Mouse (Mus musculus): Measurements from ENCODE around the gene Fam214a. TPM values are rescaled to one million over a fixed set of nuclear protein-coding genes. Genes with fewer than 3 reads are reported as not detected.

Gene Fam214a
- polyA plus RNA-seq, 1 experiment from 2014 or later, result 7.3 TPM

DNA sequence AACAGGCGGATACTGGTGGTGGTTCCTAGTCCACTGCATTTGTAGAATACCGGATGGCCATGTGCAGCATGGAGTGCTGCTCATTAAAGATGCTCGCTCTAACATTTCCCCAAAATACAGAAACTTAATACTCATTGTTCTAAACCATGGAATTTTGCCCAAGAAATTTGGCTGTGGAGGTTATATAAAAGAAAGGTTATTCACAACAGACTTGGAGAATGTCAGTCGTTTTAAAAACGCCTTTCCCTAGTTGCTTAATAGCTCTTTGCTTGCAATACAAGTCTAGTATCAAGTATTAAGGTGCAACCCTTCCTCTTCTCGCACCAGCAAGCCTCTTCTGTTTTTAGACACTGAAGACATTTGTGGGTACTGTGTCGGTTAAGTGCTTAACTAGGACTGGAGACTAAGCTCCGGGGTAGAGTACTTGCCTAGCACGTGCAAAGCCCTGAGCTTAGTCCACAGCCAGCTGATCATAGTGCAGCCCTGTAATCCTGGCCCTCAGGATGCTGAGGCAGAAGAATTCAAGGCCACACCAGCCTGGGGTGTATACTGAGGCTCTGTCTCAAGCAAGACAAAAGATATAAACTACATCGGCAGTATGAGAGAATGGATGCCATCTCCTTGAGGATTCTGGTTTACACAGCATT, 42.0 kb downstream of the Fam214a start:
- DNase-seq (ENCODE audit: low spot score), result no peak
- no peaks in the 10 kb centered on the region for H3K4me1 ChIP-seq
- H3K4me3 ChIP-seq, result no peak overlapping the region
- H3K36me3 ChIP-seq, result no peaks in the 10 kb centered on the region
- H3K27me3 ChIP-seq (ENCODE audit: insufficient read depth, poor library complexity, severe bottlenecking), result no peaks in the 10 kb centered on the region
- H3K9me3 ChIP-seq, result no peaks in the 10 kb centered on the region
- H3K27ac ChIP-seq, result no peak overlapping the region
- WGBS, result 79% methylated on average over 10 of the region's 10 CpGs

DNA sequence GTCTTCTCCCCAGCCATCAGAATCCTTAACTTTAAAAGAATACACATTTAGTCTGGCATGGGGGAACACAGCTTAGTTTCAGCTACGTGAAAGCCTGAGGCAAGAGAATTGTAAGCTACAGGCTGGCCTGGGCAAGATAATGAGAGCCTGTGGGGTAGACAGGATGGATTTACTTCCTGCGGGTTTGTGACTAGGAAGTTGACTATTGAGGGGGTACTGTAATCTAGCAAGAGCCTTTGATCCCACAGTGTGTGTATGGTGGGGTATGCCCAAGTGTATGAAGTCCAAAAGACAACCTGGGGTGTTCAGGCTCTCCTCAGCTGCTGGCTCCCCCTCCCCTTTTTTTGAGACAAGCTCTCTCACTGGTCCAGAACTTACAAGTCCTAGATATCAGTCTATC, 43.7 kb downstream of the Fam214a start:
- no peaks in the 10 kb centered on the region for H3K27me3 ChIP-seq (ENCODE audit: insufficient read depth, poor library complexity, severe bottlenecking)
- no peaks in the 10 kb centered on the region for H3K9me3 ChIP-seq
- no peak overlapping the region for H3K4me3 ChIP-seq
- no peaks in the 10 kb centered on the region for H3K36me3 ChIP-seq
- no peak for DNase-seq (ENCODE audit: low spot score)
- H3K4me1 ChIP-seq, result peaks cover 2% of the 10 kb centered on the region; the same call in 1 of the 2 replicates
- no peak overlapping the region for H3K27ac ChIP-seq
- WGBS, result 50% methylated on average over 2 of the region's 2 CpGs

GRCm38 (mm10) chr9:74997976-74998375, 45.3 kb downstream of the Fam214a start:
- H3K4me3 ChIP-seq, result no peak overlapping the region
- H3K9me3 ChIP-seq, result no peaks in the 10 kb centered on the region
- DNase-seq (ENCODE audit: low spot score), result no peak
- no peak overlapping the region for H3K27ac ChIP-seq
- H3K36me3 ChIP-seq, result no peaks in the 10 kb centered on the region
- H3K4me1 ChIP-seq, result peaks cover 2% of the 10 kb centered on the region; the same call in 1 of the 2 replicates
- no peaks in the 10 kb centered on the region for H3K27me3 ChIP-seq (ENCODE audit: insufficient read depth, poor library complexity, severe bottlenecking)

GRCm38 (mm10) chr9:75001006-75001405, 48.3 kb downstream of the Fam214a start:
- Histone ChIP-seq H3K4me1 (peaks cover 6% of the 10 kb centered on the region), H3K36me3 (0 out of 2 replicates have a peak, but pooled peaks cover 4% of the 10 kb centered on the region), H3K4me3 (no peak overlapping the region), H3K27me3 (ENCODE audit: insufficient read depth, poor library complexity, severe bottlenecking) (no peaks in the 10 kb centered on the region), H3K9me3 (no peaks in the 10 kb centered on the region), H3K27ac (no peak overlapping the region)
- DNase-seq (ENCODE audit: low spot score), result no peak
- 75% methylated on average over 6 of the region's 6 CpGs for WGBS

GRCm38 (mm10) chr9:75001611-75002204, 49.0 kb downstream of the Fam214a start:
- Histone ChIP-seq H3K4me3 (no peak overlapping the region), H3K36me3 (peaks cover 9% of the 10 kb centered on the region; the same call in 1 of the 2 replicates), H3K4me1 (peaks cover 6% of the 10 kb centered on the region), H3K9me3 (no peaks in the 10 kb centered on the region), H3K27me3 (ENCODE audit: insufficient read depth, poor library complexity, severe bottlenecking) (no peaks in the 10 kb centered on the region), H3K27ac (no peak overlapping the region)
- DNase-seq (ENCODE audit: low spot score), result no peak
- 66% methylated on average over 5 of the region's 5 CpGs for WGBS

DNA sequence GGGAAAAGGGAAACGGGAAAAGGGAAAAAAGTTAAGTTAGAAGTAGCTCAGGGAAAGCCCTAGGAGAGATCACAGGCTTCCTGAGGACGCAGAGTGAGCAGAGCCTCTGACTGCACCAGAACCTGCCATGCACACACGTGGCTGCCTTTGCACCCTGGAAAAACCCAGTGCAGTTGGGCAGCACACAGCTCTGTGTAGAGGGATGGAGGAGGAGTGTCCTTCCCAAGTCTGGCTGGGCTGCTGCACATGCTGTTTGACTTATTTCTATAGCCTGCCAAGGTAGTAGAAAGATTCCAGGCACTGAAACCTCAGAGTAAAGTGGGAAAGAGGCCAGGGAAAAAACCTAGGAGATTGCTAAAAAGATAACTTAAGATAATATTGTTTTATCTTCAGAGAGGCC, 49.6 kb downstream of the Fam214a start:
- H3K36me3 ChIP-seq, result peaks cover 10% of the 10 kb centered on the region; the same call in 1 of the 2 replicates
- no peak overlapping the region for H3K4me3 ChIP-seq
- H3K27me3 ChIP-seq (ENCODE audit: insufficient read depth, poor library complexity, severe bottlenecking), result no peaks in the 10 kb centered on the region
- 69% methylated on average over 3 of the region's 3 CpGs for WGBS
- no peaks in the 10 kb centered on the region for H3K9me3 ChIP-seq
- H3K27ac ChIP-seq, result no peak overlapping the region
- peaks cover 6% of the 10 kb centered on the region for H3K4me1 ChIP-seq
- DNase-seq (ENCODE audit: low spot score), result no peak

DNA sequence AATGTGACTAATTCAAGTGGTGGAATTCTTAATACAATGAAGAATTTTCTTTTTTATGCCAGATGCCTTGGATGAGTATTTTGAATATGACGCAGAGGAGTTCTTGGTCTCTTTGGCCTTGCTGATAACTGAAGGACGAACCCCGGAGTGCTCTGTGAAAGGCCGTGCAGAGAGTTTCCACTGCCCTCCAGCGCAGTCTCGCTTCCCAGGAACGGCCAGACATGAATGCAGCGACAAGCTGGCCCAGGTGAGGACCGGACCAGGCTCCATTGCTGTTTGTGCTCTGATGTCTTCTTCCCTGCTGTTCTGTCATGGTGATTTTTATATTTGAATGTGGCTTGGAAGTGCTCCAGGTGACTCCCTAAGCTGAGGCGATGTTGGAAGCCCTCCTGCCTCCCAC, 51.5 kb downstream of the Fam214a start:
- Histone ChIP-seq H3K27me3 (ENCODE audit: insufficient read depth, poor library complexity, severe bottlenecking) (no peaks in the 10 kb centered on the region), H3K9me3 (no peaks in the 10 kb centered on the region), H3K36me3 (peaks cover 16% of the 10 kb centered on the region; the same call in 1 of the 2 replicates), H3K4me1 (peaks cover 11% of the 10 kb centered on the region), H3K4me3 (no peak overlapping the region), H3K27ac (no peak overlapping the region)
- WGBS, result 85% methylated on average over 10 of the region's 10 CpGs
- DNase-seq (ENCODE audit: low spot score), result no peak

GRCm38 (mm10) chr9:75016591-75016990, 63.9 kb downstream of the Fam214a start:
- Histone ChIP-seq H3K27ac (no peak overlapping the region), H3K4me3 (no peak overlapping the region), H3K36me3 (peaks cover 29% of the 10 kb centered on the region; the same call in 1 of the 2 replicates), H3K4me1 (no peaks in the 10 kb centered on the region), H3K9me3 (no peaks in the 10 kb centered on the region), H3K27me3 (ENCODE audit: insufficient read depth, poor library complexity, severe bottlenecking) (no peaks in the 10 kb centered on the region)
- WGBS, result 90% methylated on average over 2 of the region's 2 CpGs
- no peak for DNase-seq (ENCODE audit: low spot score)

DNA sequence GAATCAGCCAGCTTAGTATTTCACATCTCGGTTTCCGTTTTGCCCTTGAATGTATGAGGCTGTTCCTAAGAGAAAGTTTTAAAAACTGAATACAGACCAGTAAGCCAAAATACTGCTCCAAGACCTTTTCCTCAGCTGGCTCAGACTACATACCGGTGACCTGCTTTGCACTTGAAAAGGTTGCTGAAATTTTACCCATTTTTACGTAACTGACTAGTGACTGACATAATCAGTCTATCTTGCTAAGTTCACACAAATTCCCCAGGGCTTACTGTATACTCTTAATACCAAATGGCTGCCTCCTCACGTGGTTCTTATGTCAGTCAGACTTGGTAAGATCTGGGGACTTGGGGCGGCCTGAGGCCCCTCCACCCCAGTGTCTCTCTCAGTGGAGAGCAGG, 66.5 kb downstream of the Fam214a start:
- Histone ChIP-seq H3K27me3 (ENCODE audit: insufficient read depth, poor library complexity, severe bottlenecking) (no peaks in the 10 kb centered on the region), H3K36me3 (peaks cover 22% of the 10 kb centered on the region; the same call in 1 of the 2 replicates), H3K27ac (no peak overlapping the region), H3K4me1 (peaks cover 5% of the 10 kb centered on the region), H3K9me3 (no peaks in the 10 kb centered on the region), H3K4me3 (no peak overlapping the region)
- DNase-seq (ENCODE audit: low spot score), result no peak
- WGBS, result 86% methylated on average over 6 of the region's 6 CpGs

DNA sequence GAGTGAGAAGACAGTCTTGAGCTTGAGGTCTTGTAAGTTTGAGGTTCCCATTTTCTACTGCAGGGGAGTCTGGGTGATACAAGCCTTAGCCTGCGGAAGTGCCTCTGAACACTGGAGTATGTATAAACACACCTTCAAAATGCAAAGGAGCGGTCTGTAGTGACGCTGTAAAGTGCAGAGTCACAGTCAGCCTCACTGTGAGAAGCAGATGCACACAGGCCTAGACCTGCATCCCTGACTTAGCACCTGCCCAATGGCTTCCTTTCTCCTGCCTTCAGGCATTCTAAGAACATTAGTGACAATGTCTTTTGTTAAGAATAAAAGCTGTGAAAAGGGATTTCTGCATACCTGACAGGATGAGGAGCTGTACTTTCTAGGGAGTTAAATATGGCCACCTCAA, 66.9 kb downstream of the Fam214a start:
- Histone ChIP-seq H3K9me3 (no peaks in the 10 kb centered on the region), H3K4me1 (peaks cover 7% of the 10 kb centered on the region), H3K36me3 (peaks cover 18% of the 10 kb centered on the region; the same call in 1 of the 2 replicates), H3K27me3 (ENCODE audit: insufficient read depth, poor library complexity, severe bottlenecking) (no peaks in the 10 kb centered on the region), H3K27ac (no peak overlapping the region), H3K4me3 (no peak overlapping the region)
- WGBS, result 88% methylated on average over 3 of the region's 3 CpGs
- no peak for DNase-seq (ENCODE audit: low spot score)

DNA sequence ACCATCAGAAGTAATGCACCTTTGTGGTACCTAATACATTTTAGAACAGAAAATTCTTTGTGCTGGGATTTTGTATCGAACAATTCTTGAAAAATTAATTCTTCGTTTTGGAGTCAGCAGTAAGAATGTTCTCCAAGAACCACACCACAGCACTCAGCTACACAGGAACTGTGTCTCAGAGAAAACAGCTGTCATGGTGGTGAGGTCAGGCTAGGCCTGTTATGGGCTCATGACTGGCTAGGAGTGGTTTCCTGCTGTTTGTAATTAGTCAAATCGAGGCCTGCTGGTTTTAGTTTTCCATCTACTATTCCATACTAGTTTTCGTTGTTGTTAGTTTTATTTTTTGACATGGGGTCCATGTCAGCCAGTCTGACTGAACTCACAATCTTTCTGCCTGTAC, 67.9 kb downstream of the Fam214a start:
- H3K4me1 ChIP-seq, result peaks cover 7% of the 10 kb centered on the region
- DNase-seq (ENCODE audit: low spot score), result no peak
- H3K27me3 ChIP-seq (ENCODE audit: insufficient read depth, poor library complexity, severe bottlenecking), result no peaks in the 10 kb centered on the region
- no peak overlapping the region for H3K27ac ChIP-seq
- WGBS, result 79% methylated on average over 4 of the region's 4 CpGs
- H3K36me3 ChIP-seq, result peaks cover 18% of the 10 kb centered on the region; the same call in 1 of the 2 replicates
- no peaks in the 10 kb centered on the region for H3K9me3 ChIP-seq
- no peak overlapping the region for H3K4me3 ChIP-seq

- peaks cover 18% of the 10 kb centered on the region; the same call in 1 of the 2 replicates for H3K36me3 ChIP-seq
- DNase-seq (ENCODE audit: low spot score), result no peak
- peaks cover 7% of the 10 kb centered on the region for H3K4me1 ChIP-seq
- H3K4me3 ChIP-seq, result no peak overlapping the region
- no peak overlapping the region for H3K27ac ChIP-seq
- H3K27me3 ChIP-seq (ENCODE audit: insufficient read depth, poor library complexity, severe bottlenecking), result no peaks in the 10 kb centered on the region
- H3K9me3 ChIP-seq, result no peaks in the 10 kb centered on the region
- WGBS, result 89% methylated on average over 7 of the region's 7 CpGs
Measured at GRCm38 (mm10) chr9:75022546-75022945, 69.9 kb downstream of the Fam214a start.

DNA sequence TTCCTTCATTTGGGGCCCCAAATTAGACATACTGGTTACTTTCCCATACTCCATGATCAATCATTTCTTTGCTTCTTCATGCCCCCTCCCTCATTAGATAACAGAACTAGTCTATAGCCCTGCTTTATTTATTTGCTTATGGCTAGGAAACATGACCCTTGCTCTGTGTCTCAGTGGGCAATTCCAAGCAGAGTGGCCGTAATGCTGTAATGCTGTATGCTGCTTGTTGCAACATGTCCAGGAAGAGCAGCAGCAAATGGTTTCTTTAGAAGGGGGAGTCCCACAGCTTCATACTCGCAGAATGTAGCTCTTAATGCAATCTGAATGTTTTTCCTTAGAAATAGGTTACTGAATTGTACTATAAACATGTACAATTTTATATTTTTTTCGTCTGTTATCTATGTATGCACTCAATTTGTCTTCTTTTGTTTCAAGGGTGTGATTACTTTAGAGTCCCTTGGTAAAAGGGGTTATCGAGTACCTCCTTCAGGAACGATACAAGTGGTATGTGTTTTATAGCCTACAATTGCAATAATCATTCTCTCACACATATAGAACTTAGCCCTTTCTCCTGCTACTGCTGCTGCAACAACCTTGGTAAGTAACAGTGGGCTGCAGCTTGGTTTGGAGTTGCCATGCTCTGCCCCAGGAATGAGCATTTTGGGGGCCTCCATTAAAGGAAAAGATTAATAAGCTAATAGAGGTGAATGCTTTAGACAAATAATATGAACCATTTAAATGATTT, 70.6 kb downstream of the Fam214a start:
- H3K4me3 ChIP-seq, result no peak overlapping the region
- H3K9me3 ChIP-seq, result no peaks in the 10 kb centered on the region
- 73% methylated on average over 5 of the region's 5 CpGs for WGBS
- peaks cover 18% of the 10 kb centered on the region; the same call in 1 of the 2 replicates for H3K36me3 ChIP-seq
- no peaks in the 10 kb centered on the region for H3K27me3 ChIP-seq (ENCODE audit: insufficient read depth, poor library complexity, severe bottlenecking)
- H3K27ac ChIP-seq, result no peak overlapping the region
- DNase-seq (ENCODE audit: low spot score), result no peak
- peaks cover 7% of the 10 kb centered on the region for H3K4me1 ChIP-seq
